Mouse (Mus musculus): ENCODE results near the gene Ctrc. TPM values are rescaled to one million over a fixed set of nuclear protein-coding genes. Genes with fewer than 3 reads are reported as not detected.

Gene Ctrc
- total RNA-seq, 2 experiments from 2014 or later: not detected

- intact Hi-C loops (cut with DNase I; ENCODE audit: low total_unique reads): no loop called here
- no peak for DNase-seq
Observed at GRCm38 (mm10) chr4:141828177-141828576, 18.0 kb downstream of the Ctrc start.

GRCm38 (mm10) chr4:141827401-141827800 is 18.8 kb downstream of the Ctrc start:
- intact Hi-C loops (cut with DNase I; ENCODE audit: low total_unique reads): no loop called here

GRCm38 (mm10) chr4:141826060-141826459 is 20.1 kb downstream of the Ctrc start, which contains the start of gene Cela2a:
TSS of gene Cela2a (minus strand) at chr4:141826160.
- intact Hi-C loops (cut with DNase I; ENCODE audit: low total_unique reads): no loop called here
- DNase-seq: no peak

More at GRCm38 (mm10) chr4:141827401-141827800, 18.8 kb downstream of the Ctrc start:
- DNase-seq: no peak

- intact Hi-C loops (cut with DNase I; ENCODE audit: low total_unique reads): no loop called here
- no peak for DNase-seq
Observed at GRCm38 (mm10) chr4:141822979-141823378, 23.2 kb downstream of the Ctrc start.

DNA sequence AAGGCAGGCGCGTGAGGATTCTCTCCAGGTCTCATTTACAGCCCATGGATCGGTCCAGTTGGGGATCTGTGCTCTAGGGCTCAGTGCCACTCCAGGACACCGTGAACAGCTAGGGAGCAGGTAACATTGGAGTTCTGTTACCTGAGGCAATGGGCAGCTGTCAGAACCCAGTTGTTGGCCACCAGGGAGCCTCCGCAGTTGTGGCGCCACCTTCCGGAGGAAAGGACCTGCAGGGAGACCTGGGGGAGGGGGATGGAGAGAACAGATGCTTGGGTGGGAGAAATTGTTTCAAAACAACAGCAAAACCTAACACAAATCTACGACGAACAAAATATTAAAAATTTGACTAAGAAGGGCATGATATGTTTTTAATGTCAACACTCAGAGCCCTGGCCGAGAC is 24.1 kb downstream of the Ctrc start:
- DNase-seq: peak; percentile 22
- intact Hi-C loops (cut with DNase I; ENCODE audit: low total_unique reads): no loop called here

DNA sequence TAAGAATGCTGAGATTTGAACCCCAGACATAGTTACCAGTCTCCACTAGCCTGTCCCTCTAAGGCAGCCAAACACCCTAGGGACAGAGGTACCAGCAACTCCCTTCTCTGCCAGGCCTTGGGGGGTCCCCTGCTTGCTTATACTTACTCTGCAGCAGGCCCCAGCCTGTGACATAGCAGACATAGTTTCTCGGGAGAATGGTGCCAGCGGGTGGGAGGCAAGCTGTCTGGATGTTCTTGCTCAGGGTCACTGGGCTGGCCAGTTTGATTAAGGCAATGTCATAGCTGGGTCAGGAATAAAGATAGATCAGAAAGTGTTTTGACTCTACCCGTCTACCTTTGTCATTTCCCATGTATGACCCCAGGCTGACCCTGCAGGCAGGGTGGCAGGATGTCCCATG is 25.0 kb downstream of the Ctrc start:
- intact Hi-C loops (cut with DNase I; ENCODE audit: low total_unique reads): no loop called here
- DNase-seq: no peak

DNA sequence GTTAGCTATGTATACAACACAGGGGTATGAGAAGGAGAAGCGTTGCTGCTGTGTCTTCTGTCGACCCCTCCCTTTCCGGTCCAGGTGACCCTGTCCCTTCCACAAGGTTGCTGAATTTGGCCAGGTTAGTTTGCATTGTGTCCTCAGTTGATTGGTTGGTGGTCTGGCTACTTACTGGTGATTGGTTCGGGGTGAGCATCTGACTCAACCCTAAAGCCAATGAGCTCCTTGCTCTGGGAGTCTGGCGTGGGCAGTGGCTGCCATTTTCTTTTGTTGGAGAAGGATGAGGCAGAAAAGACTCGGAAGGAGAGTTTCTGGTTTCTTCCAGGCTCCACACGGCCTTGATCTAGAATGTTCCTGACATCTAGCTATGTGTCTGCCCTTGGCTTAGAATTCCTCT is 26.8 kb downstream of the Ctrc start:
- no peak for DNase-seq
- intact Hi-C loops (cut with DNase I; ENCODE audit: low total_unique reads): no loop called here

DNA sequence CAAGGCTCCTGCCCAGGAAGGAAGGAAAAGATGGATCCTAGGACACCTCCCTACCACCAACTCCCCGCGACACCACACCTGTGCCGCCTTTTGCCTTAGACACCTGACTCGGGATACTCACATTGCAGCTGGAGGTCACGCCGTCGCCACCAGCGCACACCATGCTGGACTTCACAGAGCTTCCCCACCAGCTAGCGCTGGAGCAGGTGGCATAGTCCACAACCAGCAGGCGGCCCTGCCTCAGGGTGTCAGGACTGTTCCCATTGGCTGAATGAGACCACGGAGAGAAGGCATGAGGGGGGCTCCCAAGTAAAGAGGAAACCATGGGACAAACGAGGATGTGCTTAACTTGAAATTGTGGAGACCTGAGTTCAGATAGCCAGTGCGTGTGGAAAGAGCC is 27.3 kb downstream of the Ctrc start:
- no peak for DNase-seq
- intact Hi-C loops (cut with DNase I; ENCODE audit: low total_unique reads): no loop called here

DNA sequence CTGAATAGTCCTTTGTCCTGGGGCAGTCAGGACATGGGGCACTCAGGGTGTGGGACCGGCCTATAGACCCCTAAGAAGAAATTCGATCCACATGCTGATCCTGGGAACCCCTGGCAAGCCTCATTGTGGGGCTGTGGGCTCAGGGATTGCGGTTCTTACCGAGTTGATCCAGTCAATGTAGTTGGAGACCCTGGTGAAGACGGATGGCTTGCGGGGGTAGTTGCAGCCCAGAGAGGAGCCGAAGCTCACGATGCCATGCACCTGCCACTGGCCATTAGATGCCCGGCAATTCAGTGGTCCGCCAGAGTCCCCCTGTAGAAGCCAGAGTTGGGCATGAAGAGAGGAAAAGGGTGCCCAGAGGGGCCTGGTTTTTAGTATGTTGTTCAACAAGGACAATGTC is 28.5 kb downstream of the Ctrc start:
- intact Hi-C loops (cut with DNase I; ENCODE audit: low total_unique reads): no loop called here
- DNase-seq: no peak

- DNase-seq: no peak
- intact Hi-C loops (cut with DNase I; ENCODE audit: low total_unique reads): no loop called here
Observed at GRCm38 (mm10) chr4:141816776-141817655, 29.1 kb downstream of the Ctrc start.

- intact Hi-C loops (cut with DNase I; ENCODE audit: low total_unique reads): no loop called here
- DNase-seq: no peak
Observed at GRCm38 (mm10) chr4:141816267-141816666, 29.9 kb downstream of the Ctrc start.

- no peak for DNase-seq
- intact Hi-C loops (cut with DNase I; ENCODE audit: low total_unique reads): loop anchor here (5.0 kb wide), 1 partner anchor 41 kb away; no protein-coding TSS in a partner anchor
Observed at GRCm38 (mm10) chr4:141811375-141811774, 34.8 kb downstream of the Ctrc start.

GRCm38 (mm10) chr4:141810975-141811374 is 35.2 kb downstream of the Ctrc start:
- intact Hi-C loops (cut with DNase I; ENCODE audit: low total_unique reads): loop anchor here (5.0 kb wide), 1 partner anchor 41 kb away; no protein-coding TSS in a partner anchor
- DNase-seq: no peak

GRCm38 (mm10) chr4:141809850-141810464 is 36.2 kb downstream of the Ctrc start:
- intact Hi-C loops (cut with DNase I; ENCODE audit: low total_unique reads): loop anchor here (5.0 kb wide), 1 partner anchor 42 kb away; no protein-coding TSS in a partner anchor
- no peak for DNase-seq

DNA sequence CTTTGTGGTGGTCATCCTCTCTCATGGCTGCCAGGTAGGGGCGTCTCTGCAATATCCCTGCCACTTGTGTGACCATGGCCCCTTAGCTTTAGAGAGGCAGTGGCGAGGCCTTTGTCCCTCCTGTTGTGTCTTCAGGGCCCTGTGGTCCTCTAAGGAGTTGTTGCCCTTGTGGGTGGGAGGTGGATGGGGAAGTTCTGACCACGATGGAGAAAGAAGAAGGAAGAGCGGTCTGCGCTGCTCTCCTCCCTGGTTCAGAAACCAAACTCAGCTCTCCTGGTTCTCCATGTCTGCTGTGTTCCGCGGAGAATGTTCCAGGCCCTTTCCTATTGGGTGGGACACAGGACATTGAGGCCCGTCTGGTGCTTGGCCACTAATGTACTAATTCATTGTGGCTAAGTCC is 40.3 kb downstream of the Ctrc start:
- DNase-seq: no peak
- intact Hi-C loops (cut with DNase I; ENCODE audit: low total_unique reads): no loop called here

DNA sequence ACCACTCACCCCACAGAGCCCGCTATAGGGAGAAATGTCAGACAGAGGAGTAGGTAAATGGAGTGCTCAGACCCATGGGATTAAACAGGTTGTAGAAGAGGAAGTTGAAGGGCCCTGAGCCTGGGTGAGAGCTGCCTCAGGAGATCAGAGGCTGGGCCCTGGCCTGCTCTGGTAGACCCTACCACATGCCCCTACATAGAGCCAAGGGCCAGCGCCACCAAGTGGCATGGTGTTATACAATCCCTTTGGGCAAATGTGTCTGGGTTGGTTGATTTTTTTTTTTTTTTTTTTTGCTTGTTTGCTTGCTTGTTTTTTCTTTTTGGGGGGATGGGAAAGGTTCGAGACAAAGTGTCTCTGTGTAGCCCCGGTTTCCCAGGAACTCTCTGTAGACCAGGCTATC is 42.1 kb downstream of the Ctrc start:
- intact Hi-C loops (cut with DNase I; ENCODE audit: low total_unique reads): no loop called here
- DNase-seq: no peak

DNA sequence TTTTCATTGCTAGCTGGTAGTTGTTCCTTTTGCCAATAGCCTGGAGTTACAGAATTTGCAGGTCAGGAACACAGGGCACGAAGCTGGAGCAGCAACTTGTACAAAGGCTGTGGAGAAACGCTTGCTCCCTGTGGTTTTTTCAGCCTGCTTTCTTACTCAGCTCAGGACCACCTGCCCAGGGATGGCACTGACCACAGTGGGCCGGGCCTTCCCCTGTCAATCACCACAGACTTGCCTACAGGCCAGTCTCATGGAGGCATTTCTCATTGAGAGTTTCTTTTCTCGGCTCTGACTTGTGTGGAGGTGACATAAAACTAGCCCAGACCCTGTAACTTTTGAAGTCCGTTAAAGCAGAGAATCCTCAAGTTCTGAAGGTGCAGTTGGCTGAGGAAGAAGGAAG is 48.6 kb downstream of the Ctrc start:
- DNase-seq: no peak
- intact Hi-C loops (cut with DNase I; ENCODE audit: low total_unique reads): no loop called here

- DNase-seq: no peak
- intact Hi-C loops (cut with DNase I; ENCODE audit: low total_unique reads): no loop called here
Observed at GRCm38 (mm10) chr4:141796954-141797353, 49.2 kb downstream of the Ctrc start.

- DNase-seq: no peak
- intact Hi-C loops (cut with DNase I; ENCODE audit: low total_unique reads): no loop called here
Observed at GRCm38 (mm10) chr4:141796356-141796755, 49.8 kb downstream of the Ctrc start.

- no peak for DNase-seq
- intact Hi-C loops (cut with DNase I; ENCODE audit: low total_unique reads): no loop called here
Observed at GRCm38 (mm10) chr4:141794152-141794535, 52.0 kb downstream of the Ctrc start.

Measured in gastrocnemius, postnatal 14 days (tissue).